Mouse (Mus musculus) forelimb bud, embryonic 11.5 days (tissue): ENCODE results near the gene A030014E15Rik.
"Not testable (repeated sequence)": the region's sequence is repeated elsewhere in the genome, so short reads cannot be mapped to it uniquely, and the experiment has no call there.

Experiments
- DNase-seq: peaks from one replicate; pipeline ENCODE4 v3.0.0-alpha.2; 2012; ENCODE audit warnings: low read depth, low spot score

A030014E15Rik gene

DNA sequence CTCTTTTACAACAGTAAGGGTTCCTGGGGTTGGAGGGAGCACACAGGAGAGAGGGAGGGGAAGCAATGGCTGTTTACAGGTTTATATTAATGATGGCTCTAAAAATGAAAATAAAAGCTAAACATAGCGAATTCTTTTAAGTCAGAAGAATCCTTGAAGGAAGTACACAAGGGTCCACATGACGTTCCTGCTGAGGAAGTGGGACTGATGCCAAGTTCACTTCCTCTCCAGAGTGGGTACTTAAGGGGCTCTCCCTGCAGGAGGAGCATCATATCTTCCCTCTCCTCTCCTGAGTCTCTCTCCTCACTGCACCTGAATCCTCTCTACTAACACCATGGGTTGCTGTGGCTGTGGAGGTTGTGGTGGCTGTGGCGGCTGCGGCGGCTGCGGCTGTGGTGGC is at the start of gene A030014E15Rik:
Gene A030014E15Rik (plus strand): TSS at position 268 of the 400 bp plus-strand sequence.
- no peak for DNase-seq

DNA sequence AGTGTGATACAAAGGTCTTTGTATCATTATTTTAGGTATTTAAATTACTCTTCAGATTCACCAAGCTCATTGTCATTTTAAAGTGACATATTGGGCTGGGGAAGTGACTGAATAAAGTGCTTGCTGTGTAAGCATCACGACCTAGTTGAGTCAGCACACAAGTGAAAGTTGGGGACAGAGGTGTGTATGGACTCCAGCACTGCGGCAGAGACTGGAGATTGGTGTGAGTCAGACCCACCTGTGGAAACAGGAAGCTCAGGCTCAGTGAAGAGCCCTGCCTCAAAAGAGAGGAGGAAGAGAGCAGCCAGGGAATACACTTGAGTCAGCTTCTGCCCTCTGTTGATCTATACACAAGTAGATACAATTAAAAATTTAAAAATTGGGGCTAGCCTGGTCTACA is 45.5 kb upstream of the A030014E15Rik start:
- no peak for DNase-seq

DNA sequence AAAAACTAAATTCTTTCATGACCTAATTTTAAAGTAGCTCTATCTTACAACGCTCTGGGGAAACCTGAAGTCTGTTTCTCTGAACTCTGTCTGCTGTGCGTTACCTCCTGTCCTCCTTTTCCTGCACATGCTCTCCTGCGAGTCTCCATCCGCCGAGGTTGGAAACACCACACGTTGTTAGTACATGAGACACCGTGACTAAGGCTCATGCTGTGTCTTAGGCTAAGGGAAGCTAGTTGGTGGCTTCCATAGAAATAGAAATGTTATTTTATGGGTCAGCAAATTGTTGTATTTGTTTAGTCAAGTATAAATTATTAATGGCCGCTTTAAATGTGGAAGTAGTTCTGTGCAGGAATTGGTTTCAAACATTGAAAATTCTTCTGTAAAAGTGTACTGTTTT is 44.5 kb upstream of the A030014E15Rik start:
- no peak for DNase-seq

DNA sequence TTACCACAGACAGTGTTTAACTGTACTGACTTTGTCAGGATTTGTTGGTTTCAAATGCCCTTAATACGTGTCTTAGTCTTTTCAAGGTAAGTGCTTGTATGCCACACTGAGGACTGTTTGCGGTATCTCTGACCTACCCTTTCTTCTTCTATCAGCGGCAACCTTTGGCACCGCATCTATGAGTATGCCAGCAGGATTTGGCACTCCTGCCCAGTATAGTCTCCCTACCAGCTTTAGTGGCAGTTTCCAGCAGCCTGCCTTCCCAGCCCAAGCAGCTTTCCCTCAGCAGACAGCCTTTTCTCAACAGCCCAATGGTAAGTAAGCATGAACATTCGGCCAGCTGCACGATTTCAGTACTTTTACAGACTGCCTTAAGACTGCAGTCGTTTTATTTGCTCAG is 31.4 kb upstream of the A030014E15Rik start:
- DNase-seq: no peak

DNA sequence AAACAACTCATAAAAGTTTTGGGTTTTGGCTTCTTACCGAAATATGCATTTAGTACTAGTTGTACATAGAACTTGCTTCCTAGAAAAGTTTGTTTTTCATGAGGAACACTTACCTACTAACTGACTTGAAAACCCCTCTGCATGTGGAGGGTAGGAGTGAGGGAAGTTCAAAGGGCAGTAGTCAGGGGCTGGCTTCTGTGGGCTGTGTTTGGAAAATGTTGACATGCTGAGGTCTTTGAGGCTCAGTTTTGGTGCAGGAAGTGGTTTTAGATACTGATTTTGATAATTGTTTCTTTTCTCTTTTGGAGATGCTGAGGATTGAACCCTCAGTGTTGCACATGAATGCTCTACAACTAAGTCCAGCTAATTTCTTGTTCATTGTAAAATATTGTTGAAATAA is 24.1 kb upstream of the A030014E15Rik start:
- DNase-seq: no peak

DNA sequence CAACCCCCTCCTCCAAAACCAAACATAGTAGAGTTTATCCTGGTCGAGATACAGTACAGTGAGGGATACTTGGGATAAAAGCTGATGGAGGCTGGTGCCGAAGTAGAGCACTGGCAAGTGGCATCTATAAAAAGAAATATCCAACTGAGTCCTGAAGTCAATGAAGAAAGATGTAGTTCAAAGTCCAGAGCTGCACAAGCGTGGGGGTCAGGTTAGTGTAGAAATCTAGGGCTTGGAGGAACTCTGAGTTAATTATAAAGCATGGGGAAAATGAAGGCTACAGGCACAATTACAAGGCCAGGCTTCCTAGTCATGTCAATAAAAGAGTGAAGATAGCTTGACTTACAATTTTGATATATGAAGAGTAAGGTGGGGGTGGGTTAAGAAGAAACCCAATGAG is 23.5 kb upstream of the A030014E15Rik start:
- DNase-seq: no peak

DNA sequence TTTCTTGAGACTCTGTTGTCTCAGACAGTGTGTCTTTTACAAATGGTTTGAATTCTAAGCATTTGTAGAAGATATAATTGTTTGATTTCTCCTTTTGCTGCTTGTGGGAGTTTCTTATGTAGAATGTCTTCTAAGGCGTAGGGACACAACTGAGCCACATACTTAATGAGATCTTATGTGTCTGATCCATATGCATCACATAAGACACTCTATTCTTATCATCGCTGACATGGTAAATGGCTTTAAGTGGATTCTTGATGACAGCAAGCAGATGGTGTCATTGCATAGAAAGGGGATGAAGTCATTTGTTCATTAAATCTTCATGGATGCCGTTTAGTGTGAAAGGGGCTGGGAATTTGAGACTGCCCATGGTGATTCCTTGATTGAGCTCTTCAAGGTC is 18.8 kb upstream of the A030014E15Rik start:
- DNase-seq: no peak

DNA sequence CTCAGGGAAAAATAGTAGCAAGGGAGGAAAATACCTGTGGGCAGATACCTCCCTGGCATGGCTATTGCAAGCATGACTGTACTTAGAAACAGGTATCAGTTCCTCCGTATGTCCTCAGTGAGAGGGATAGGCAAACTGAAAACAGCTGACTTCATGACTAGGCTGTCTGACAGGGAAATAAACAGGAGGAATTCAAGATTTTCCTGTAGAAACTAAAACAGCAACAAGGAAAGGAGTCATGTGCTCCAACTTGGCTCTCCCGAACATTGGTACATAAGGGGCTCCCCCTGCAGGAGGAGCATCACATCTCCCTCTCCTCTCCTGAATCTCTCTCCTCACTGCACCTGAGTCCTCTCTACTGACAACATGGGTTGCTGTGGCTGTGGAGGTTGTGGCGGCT is 11.7 kb upstream of the A030014E15Rik start, which contains the start of gene A030005L19Rik:
Gene A030005L19Rik (plus strand): TSS at position 301 of the 400 bp plus-strand sequence.
- DNase-seq: no peak

DNA sequence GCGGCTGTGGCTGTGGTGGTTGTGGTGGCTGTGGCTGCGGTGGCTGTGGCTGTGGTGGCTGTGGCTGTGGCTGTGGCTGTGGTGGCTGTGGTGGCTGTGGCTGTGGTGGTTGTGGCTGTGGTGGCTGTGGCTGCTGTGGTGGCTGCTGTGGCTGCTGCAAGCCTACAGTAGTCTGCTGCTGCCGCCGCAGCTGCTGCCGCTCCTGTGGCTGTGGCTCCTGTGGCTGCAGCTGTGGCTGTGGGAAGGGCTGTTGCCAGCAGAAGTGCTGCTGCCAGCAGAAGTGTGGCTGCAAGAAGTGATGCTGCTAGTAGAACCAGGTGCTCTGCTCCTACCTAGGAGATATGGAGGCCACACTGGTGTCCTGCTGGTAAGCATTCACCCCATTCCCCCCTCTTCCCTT is 11.3 kb upstream of the A030014E15Rik start:
- DNase-seq: not testable (repeated sequence)

DNA sequence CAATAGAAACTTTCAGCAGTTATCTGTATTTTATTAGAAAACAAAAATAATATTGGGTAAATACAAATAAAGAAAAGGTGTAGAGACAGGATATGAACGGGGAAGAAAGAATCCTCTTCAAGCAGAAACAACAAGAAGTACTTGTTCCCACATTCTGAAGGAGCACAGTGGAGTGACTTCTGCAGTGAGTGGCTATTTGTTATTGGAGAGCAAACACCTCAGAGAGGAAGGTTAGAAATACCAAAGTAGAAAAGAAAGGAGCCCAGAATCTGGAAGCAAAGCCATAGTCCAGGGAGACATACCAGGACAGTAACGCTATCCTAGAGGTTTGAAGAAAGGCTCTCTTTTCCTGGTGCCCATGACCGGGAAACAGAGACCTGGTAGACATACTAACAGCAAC is 5.8 kb downstream of the A030014E15Rik start:
- not testable (repeated sequence) for DNase-seq

DNA sequence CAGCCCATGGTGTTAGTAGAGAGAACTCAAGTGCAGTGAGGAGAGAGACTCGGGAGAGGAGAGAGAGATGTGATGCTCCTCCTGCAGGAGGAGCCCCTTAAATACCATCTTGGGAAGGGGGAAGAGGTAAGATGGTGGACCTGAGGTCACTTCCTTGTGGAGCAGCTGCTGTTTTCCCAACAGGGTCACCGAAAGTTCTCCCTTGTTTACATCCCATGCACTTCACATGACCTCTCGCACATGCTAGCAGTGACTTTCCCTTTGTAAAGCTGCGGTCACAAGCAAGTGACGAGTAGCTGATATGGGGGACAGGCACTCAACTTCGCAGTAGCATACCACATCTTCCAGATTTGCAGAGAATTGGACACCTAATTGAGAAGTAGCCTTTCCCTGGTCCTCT is 6.6 kb downstream of the A030014E15Rik start, which contains the start of gene Gm6217:
Gene Gm6217 (minus strand): TSS at position 74 of the 400 bp plus-strand sequence.
- DNase-seq: not testable (repeated sequence)

DNA sequence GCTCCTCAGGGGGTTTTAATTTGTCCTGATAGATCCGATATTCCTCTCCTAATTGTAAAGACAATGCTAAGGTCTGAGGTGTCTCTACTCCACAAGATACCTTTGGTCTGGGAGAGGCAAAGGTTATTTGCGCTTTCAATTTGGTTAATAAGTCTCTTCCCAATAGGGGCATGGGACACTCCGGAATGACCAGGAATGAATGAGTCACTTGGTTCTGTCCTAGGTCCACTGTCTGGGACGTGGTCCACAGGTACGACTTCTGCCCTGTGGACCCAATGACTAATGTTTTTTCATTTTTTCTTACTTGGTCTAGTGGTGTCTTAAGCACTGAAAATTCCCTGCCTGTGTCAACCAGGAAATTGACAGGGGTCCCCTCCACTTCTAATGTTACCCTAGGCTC is 13.9 kb downstream of the A030014E15Rik start:
- no peak for DNase-seq

DNA sequence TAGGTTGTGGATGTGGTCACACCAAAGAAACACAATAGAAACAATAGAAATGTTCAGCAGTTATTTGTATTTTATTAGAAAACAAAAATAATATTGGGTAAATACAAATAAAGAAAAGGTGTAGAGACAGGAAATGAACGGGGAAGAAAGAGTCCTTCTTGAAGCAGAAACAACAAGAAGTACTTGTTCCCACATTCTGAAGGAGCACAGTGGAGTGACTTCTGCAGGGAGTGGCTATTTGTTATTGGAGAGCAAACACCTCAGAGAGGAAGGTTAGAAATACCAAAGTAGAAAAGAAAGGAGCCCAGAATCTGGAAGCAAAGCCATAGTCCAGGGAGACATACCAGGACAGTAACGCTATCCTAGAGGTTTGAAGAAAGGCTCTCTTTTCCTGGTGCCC is 17.8 kb downstream of the A030014E15Rik start:
- not testable (repeated sequence) for DNase-seq

DNA sequence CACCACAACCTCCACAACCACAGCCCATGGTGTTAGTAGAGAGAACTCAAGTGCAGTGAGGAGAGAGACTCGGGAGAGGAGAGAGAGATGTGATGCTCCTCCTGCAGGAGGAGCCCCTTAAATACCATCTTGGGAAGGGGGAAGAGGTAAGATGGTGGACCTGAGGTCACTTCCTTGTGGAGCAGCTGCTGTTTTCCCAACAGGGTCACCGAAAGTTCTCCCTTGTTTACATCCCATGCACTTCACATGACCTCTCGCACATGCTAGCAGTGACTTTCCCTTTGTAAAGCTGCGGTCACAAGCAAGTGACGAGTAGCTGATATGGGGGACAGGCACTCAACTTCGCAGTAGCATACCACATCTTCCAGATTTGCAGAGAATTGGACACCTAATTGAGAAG is 18.6 kb downstream of the A030014E15Rik start, which contains the start of gene A030003K21Rik:
Gene A030003K21Rik (minus strand): TSS at position 94 of the 400 bp plus-strand sequence.
- not testable (repeated sequence) for DNase-seq

DNA sequence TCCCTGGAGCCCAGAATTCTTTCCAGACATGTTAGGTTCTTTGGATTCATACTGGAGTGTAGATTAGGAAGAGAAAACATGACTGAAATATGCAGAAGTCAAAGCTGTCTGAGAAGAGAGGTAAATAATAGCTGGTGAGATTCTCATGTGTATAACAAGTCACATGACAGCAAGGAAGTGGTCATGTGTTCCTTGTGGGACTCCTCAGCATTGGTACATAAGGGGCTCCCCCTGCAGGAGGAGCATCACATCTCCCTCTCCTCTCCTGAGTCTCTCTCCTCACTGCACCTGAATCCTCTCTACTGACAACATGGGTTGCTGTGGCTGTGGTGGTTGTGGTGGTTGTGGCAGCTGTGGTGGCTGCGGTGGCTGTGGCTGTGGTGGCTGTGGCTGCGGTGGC is 21.3 kb downstream of the A030014E15Rik start:
- not testable (repeated sequence) for DNase-seq

DNA sequence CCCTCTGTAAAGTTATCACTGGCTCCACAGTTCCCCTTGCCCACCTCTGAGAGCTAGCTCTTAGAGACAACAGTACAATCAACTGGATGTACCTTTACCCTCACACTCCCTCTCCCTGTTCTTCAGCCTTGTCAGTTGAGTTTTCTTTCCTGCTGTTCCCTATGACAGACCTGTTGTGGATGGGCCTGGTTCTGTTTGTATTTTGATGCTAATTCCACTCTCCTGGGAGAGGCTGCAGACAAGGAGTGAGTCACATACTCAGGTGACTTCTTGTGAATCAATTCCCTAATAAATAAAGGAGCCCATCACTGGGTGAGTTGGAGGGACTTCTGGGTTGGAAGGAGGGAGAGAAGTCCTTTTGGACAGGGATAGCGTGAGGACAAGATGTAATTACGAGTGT is 23.9 kb downstream of the A030014E15Rik start:
- no peak for DNase-seq

DNA sequence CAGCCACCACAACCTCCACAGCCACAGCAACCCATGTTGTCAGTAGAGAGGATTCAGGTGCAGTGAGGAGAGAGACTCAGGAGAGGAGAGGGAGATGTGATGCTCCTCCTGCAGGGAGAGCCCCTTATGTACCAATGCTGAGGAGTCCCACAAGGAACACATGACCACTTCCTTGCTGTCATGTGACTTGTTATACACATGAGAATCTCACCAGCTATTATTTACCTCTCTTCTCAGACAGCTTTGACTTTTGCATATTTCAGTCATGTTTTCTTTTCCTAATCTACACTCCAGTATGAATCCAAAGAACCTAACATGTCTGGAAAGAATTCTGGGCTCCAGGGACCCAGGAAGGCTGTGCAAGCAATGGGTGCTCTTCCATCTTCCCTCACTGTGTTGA is 31.2 kb downstream of the A030014E15Rik start, which contains the start of gene Gm7544:
Gene Gm7544 (minus strand): TSS at position 101 of the 400 bp plus-strand sequence.
- not testable (repeated sequence) for DNase-seq

DNA sequence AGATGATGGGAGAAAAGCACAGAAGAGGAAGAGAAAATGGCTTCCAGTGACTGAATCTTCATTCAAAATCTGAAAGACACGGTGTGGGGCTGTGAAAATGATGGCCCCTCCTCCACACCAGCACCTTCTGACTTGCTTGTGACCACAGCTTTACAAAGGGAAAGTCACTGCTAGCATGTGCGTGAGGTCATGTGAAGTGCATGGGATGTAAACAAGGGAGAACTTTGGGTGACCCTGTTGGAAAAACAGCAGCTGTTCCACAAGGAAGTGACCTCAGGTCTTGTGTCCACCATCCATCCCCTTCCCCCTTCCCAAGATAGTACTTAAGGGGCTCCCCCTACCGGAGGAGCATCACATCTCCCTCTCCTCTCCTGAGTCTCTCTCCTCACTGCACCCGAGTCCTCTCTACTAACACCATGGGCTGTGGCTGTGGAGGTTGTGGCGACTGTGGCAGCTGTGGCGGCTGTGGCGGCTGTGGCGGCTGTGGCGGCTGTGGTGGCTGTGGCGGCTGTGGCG is 35.2 kb downstream of the A030014E15Rik start, which contains the start of gene Gm47955:
Gene Gm47955 (plus strand): TSS at position 417 of the 516 bp plus-strand sequence.
- DNase-seq: no peak

DNA sequence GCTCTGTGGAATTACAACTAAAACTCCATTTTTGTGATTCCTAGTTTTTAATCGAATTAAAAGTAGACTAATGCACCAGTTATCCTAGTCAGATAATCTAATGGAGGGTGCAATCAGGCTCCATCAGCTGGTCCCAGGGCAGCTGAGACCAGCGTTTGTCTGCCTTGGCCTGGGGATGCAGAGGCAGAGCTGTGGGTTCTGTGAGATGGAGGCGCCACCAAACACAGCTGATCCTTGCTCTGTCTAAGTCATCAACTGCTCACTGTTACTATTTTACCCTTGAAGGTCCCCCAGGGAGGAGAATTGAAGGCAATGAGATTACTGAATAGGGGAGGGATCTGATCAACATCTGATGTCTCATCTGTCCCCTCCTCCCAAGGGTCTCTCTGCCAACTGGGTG is 41.7 kb downstream of the A030014E15Rik start:
- DNase-seq: no peak

DNA sequence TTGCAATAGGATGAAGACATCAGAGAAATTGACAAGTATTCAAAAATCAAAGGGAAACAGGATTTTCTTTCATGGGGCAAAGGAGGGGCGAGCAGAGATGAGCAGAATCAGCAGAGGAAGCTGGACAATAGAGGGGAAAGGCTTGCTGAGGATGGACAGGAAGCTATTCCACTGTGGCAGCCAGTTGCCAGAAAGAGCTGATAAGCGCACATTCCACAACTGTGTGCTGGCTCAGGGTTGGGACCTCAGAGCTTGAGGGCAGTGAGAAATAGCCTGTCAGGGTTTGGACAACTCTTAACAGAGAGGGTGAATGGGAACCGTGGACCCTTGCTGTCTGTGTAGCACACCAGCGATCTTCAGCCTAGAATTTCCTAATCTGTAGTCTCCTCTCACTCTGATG is 47.3 kb downstream of the A030014E15Rik start:
- DNase-seq: no peak

DNA sequence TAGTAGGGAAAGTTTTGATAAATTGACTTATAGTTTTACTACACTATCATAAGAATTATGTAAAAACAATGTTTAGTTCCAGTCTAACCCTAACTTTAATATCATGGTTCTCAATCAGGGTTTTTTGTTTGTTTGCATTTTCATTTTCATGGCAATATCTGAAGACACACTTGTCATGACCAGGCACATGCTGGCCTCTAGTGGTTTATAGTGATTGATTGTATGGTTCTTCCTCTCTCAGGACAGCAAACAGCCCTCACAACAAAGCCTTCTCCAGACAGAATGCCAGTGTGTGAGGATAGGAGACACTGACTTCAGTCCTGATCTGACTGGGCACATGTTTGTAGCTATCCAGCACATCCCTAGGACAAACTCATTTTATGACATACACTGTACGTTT is 48.5 kb downstream of the A030014E15Rik start:
- DNase-seq: no peak

DNA sequence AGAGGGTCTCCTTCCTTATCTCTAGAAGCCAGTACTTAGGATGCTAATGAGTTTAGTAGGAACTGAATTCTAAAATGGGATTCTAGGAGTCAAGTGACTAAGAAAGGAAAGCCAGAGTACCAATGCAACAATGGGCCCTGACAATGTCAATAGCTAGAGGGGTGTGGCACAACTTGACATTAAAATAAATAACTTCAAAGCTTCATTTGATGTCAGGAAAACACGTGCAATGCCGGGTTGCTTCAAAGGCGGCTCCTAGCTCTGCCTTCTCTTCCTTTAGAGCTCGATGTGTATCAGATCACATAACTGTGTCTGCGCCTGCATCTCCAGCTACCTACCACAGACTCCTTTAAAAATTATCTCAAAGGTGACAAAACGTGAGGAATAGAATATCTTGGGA is 49.2 kb downstream of the A030014E15Rik start:
- DNase-seq: no peak

DNA sequence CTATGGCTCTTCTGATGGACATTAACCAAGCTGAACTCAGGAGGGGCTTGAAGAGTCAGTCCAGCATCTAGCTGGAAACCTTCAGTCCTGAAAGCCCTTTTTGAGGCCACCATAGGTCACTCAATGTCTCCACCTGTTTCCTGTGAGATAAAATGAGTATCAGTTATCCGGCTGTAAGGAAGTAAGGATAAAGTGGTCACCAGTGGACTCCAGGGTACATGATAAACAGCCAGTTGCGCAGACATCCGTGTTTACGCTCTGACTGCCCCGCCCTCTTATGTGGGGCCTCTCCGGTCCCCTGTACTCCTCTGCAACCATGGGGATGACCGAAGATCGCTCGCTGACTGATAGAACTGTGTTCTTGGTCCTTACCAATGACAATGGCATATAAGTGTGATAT is 49.6 kb downstream of the A030014E15Rik start:
- no peak for DNase-seq
